Mouse (Mus musculus): ENCODE results near the gene Slc44a3. TPM values are rescaled to one million over a fixed set of nuclear protein-coding genes. Genes with fewer than 3 reads are reported as not detected.

The Slc44a3 gene
- polyA plus RNA-seq, 1 experiment: 23.2 TPM

GRCm38 (mm10) chr3:121489462-121490118 is 42.6 kb downstream of the Slc44a3 start:
- Histone ChIP-seq H3K4me1 (ENCODE audit: control insufficient read depth, insufficient read depth, low read length) (no peaks in the 10 kb centered on the region), H3K4me3 (replicated peaks; ENCODE audit: extremely low read depth, low read depth, low read length) (no peak overlapping the region)
- TF ChIP-seq POLR2A (IDR thresholded peaks at IDR 0.05; ENCODE audit: borderline replicate concordance, extremely low read depth, low read depth, low read length) (no peak), CTCF (IDR thresholded peaks at IDR 0.05; ENCODE audit: insufficient read depth, low read length) (no peak)
- 54% methylated on average over 12 of the region's 12 CpGs for WGBS
- DNase-seq: no peak

GRCm38 (mm10) chr3:121485201-121485600 is 47.0 kb downstream of the Slc44a3 start:
- no peak for TF ChIP-seq POLR2A (IDR thresholded peaks at IDR 0.05; ENCODE audit: borderline replicate concordance, extremely low read depth, low read depth, low read length)
- 87% methylated on average over 2 of the region's 2 CpGs for WGBS
- Histone ChIP-seq H3K4me1 (ENCODE audit: control insufficient read depth, insufficient read depth, low read length) (no peaks in the 10 kb centered on the region), H3K4me3 (replicated peaks; ENCODE audit: extremely low read depth, low read depth, low read length) (no peak overlapping the region)
- no peak for DNase-seq

- DNase-seq: no peak
- 55% methylated on average over 25 of the region's 25 CpGs for WGBS
- TF ChIP-seq CTCF (IDR thresholded peaks at IDR 0.05; ENCODE audit: insufficient read depth, low read length) (no peak), POLR2A (IDR thresholded peaks at IDR 0.05; ENCODE audit: borderline replicate concordance, extremely low read depth, low read depth, low read length) (no peak)
- Histone ChIP-seq H3K4me3 (replicated peaks; ENCODE audit: extremely low read depth, low read depth, low read length) (no peak overlapping the region), H3K4me1 (ENCODE audit: control insufficient read depth, insufficient read depth, low read length) (no peaks in the 10 kb centered on the region)
Observed at GRCm38 (mm10) chr3:121483266-121484161, 48.7 kb downstream of the Slc44a3 start.

GRCm38 (mm10) chr3:121481564-121481963 is 50.6 kb downstream of the Slc44a3 start:
- DNase-seq: no peak
- H3K4me1 ChIP-seq (ENCODE audit: control insufficient read depth, insufficient read depth, low read length): no peaks in the 10 kb centered on the region
- no peak for TF ChIP-seq CTCF (IDR thresholded peaks at IDR 0.05; ENCODE audit: insufficient read depth, low read length)
- 43% methylated on average over 6 of the region's 6 CpGs for WGBS
- no peak overlapping the region for H3K4me3 ChIP-seq (replicated peaks; ENCODE audit: extremely low read depth, low read depth, low read length)

- WGBS: 63% methylated on average over 8 of the region's 8 CpGs
- DNase-seq: no peak
- Histone ChIP-seq H3K4me1 (ENCODE audit: control insufficient read depth, insufficient read depth, low read length) (no peaks in the 10 kb centered on the region), H3K4me3 (replicated peaks; ENCODE audit: extremely low read depth, low read depth, low read length) (no peak overlapping the region)
- no peak for TF ChIP-seq POLR2A (IDR thresholded peaks at IDR 0.05; ENCODE audit: borderline replicate concordance, extremely low read depth, low read depth, low read length)
- TF ChIP-seq CTCF (IDR thresholded peaks at IDR 0.05; ENCODE audit: insufficient read depth, low read length): no peak
Observed at GRCm38 (mm10) chr3:121480961-121481436, 51.2 kb downstream of the Slc44a3 start.

- DNase-seq: no peak
- 76% methylated on average over 26 of the region's 26 CpGs for WGBS
- TF ChIP-seq POLR2A (IDR thresholded peaks at IDR 0.05; ENCODE audit: borderline replicate concordance, extremely low read depth, low read depth, low read length) (no peak), CTCF (IDR thresholded peaks at IDR 0.05; ENCODE audit: insufficient read depth, low read length) (no peak)
- Histone ChIP-seq H3K4me1 (ENCODE audit: control insufficient read depth, insufficient read depth, low read length) (no peaks in the 10 kb centered on the region), H3K4me3 (replicated peaks; ENCODE audit: extremely low read depth, low read depth, low read length) (no peak overlapping the region)
Observed at GRCm38 (mm10) chr3:121480030-121480960, 51.9 kb downstream of the Slc44a3 start.

GRCm38 (mm10) chr3:121474738-121475137 is 57.5 kb downstream of the Slc44a3 start:
- H3K4me1 ChIP-seq (ENCODE audit: control insufficient read depth, insufficient read depth, low read length): peaks cover under 1% of the 10 kb centered on the region
- no peak for TF ChIP-seq CTCF (IDR thresholded peaks at IDR 0.05; ENCODE audit: insufficient read depth, low read length)
- DNase-seq: no peak
- 51% methylated on average over 3 of the region's 3 CpGs for whole genome bisulfite sequencing
- H3K4me3 ChIP-seq (replicated peaks; ENCODE audit: extremely low read depth, low read depth, low read length): no peak overlapping the region

GRCm38 (mm10) chr3:121471703-121472102 is 60.5 kb downstream of the Slc44a3 start:
- H3K4me3 ChIP-seq (replicated peaks; ENCODE audit: extremely low read depth, low read depth, low read length): no peak overlapping the region
- peaks cover 4% of the 10 kb centered on the region for H3K4me1 ChIP-seq (ENCODE audit: control insufficient read depth, insufficient read depth, low read length)
- no peak for DNase-seq
- no peak for TF ChIP-seq CTCF (IDR thresholded peaks at IDR 0.05; ENCODE audit: insufficient read depth, low read length)
- no peak for TF ChIP-seq POLR2A (IDR thresholded peaks at IDR 0.05; ENCODE audit: borderline replicate concordance, extremely low read depth, low read depth, low read length)
- 59% methylated on average over 11 of the region's 11 CpGs for WGBS

All from lung, adult 2 months (tissue).